Mouse (Mus musculus) liver, embryonic 14.5 days (tissue): Measurements from ENCODE around the gene 4932438A13Rik.

ENCODE experiments used
- CTCF ChIP-seq: IDR thresholded peaks from 2 replicates; pipeline ENCODE4 v1.5.1; 2016; ENCODE audit warnings: antibody characterized with exemption, low read depth, control low read depth
- EP300 ChIP-seq: IDR thresholded peaks from 2 replicates; pipeline ENCODE4 v1.6.1; 2016; ENCODE audit warnings: antibody characterized with exemption, low read depth

DNA sequence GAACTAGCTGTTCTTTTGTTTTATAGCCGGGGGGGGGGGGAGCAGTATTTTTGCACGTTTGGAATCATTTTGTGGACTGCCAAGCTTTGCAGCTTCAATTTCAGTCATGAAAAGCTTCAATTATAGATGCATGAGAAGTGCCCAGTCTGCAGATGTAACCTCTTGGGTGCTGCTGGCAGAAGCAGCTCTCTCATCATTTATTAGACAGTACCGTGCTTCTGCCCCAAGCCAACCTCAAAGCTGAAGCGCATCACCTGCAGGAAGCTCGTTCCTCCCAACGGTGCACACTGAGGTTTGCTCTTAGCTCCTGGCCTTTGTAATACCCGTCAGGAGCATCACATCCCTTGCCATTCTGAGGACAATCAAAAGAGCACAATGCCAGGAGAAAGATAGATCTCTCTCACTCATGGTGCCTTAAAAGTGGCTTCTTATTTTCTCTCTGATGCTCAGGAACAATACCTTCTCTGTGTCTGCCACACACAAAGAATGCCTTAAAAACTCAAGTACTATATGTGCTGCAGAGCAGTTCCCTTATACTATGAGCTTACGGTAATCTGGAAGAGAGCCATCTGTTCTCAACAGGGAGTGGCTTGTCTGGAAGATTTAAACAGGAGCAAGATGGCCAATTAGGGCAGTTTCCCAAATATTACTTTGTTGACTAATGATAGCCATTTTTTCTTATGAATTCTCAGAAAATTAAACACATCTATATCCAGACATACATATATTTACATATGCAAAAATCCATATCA is 35.5 kb upstream of the 4932438A13Rik start:
- no peak for TF ChIP-seq CTCF
- TF ChIP-seq EP300 = no peak
